Mouse (Mus musculus): Measurements from ENCODE around the gene Acsf2. TPM values are rescaled to one million over a fixed set of nuclear protein-coding genes. Genes with fewer than 3 reads are reported as not detected.

Acsf2 gene
- polyA plus RNA-seq, 1 experiment from 2014 or later, result 4.2 TPM

- Histone ChIP-seq H3K4me1 (replicated peaks) (peaks cover 23% of the 10 kb centered on the region), H3K4me3 (replicated peaks) (no peak overlapping the region; the same call in 1 of the 2 replicates), H3K9me3 (no peaks in the 10 kb centered on the region), H3K9ac (no peak overlapping the region), H3K4me2 (replicated peaks) (peak overlapping the region; percentile 55), H3K27ac (no peak overlapping the region), H3K36me3 (no peaks in the 10 kb centered on the region), H3K27me3 (replicated peaks) (peaks cover 8% of the 10 kb centered on the region; the same call in 1 of the 2 replicates)
- whole genome bisulfite sequencing, result 63% methylated on average over 5 of the region's 5 CpGs
- peak; percentile 27; the same call in 1 of the 2 replicates for ATAC-seq
These were observed 37.9 kb downstream of the Acsf2 start for GRCm38 (mm10) chr11:94563821-94564220.

- Histone ChIP-seq H3K4me1 (replicated peaks) (peaks cover 23% of the 10 kb centered on the region), H3K27me3 (replicated peaks) (peaks cover 8% of the 10 kb centered on the region; the same call in 1 of the 2 replicates), H3K27ac (no peak overlapping the region), H3K9me3 (no peaks in the 10 kb centered on the region), H3K4me3 (replicated peaks) (no peak overlapping the region), H3K4me2 (replicated peaks) (no peak overlapping the region), H3K9ac (no peak overlapping the region), H3K36me3 (no peaks in the 10 kb centered on the region)
- 91% methylated on average over 5 of the region's 5 CpGs for WGBS
- no peak for ATAC-seq
These were observed 38.3 kb downstream of the Acsf2 start for GRCm38 (mm10) chr11:94563383-94563782.

GRCm38 (mm10) chr11:94558226-94558625 lies 43.4 kb downstream of the Acsf2 start:
- WGBS, result 60% methylated on average over 3 of the region's 3 CpGs
- 0 out of 2 replicates have a peak, but pooled peaks cover 2% of the 10 kb centered on the region for H3K4me1 ChIP-seq (replicated peaks)
- no peaks in the 10 kb centered on the region for H3K36me3 ChIP-seq
- no peaks in the 10 kb centered on the region for H3K27me3 ChIP-seq (replicated peaks)
- no peak overlapping the region for H3K4me3 ChIP-seq (replicated peaks)
- no peak overlapping the region for H3K27ac ChIP-seq
- H3K9ac ChIP-seq, result no peak overlapping the region
- H3K9me3 ChIP-seq, result no peaks in the 10 kb centered on the region
- no peak overlapping the region for H3K4me2 ChIP-seq (replicated peaks)
- ATAC-seq, result no peak

- Histone ChIP-seq H3K36me3 (no peaks in the 10 kb centered on the region), H3K27me3 (replicated peaks) (no peaks in the 10 kb centered on the region), H3K4me3 (replicated peaks) (no peak overlapping the region), H3K4me1 (replicated peaks) (peaks cover 13% of the 10 kb centered on the region), H3K27ac (no peak overlapping the region), H3K9me3 (no peaks in the 10 kb centered on the region), H3K9ac (no peak overlapping the region), H3K4me2 (replicated peaks) (no peak overlapping the region)
- ATAC-seq, result no peak
- WGBS, result 76% methylated on average over 5 of the region's 5 CpGs
These were observed 51.3 kb downstream of the Acsf2 start for GRCm38 (mm10) chr11:94550442-94550744.

GRCm38 (mm10) chr11:94549691-94550441 lies 51.8 kb downstream of the Acsf2 start:
- Histone ChIP-seq H3K27ac (no peak overlapping the region), H3K4me2 (replicated peaks) (peak overlapping the region; percentile 93; the same call in 1 of the 2 replicates), H3K4me1 (replicated peaks) (peaks cover 13% of the 10 kb centered on the region), H3K9ac (no peak overlapping the region), H3K36me3 (no peaks in the 10 kb centered on the region), H3K27me3 (replicated peaks) (no peaks in the 10 kb centered on the region), H3K4me3 (replicated peaks) (no peak overlapping the region), H3K9me3 (no peaks in the 10 kb centered on the region)
- 55% methylated on average over 10 of the region's 10 CpGs for WGBS
- no peak for ATAC-seq

GRCm38 (mm10) chr11:94548888-94549690 lies 52.6 kb downstream of the Acsf2 start, which contains the start of gene Rsad1:
Gene Rsad1 (minus strand): TSS chr11:94549255.
- H3K4me3 ChIP-seq (replicated peaks), result peak within 1 kb of the TSS; percentile 60
- H3K27me3 ChIP-seq (replicated peaks), result no peaks in the 10 kb centered on the region
- H3K9ac ChIP-seq, result peak within 1 kb of the TSS; percentile 68
- H3K36me3 ChIP-seq, result no peaks in the 10 kb centered on the region
- H3K4me1 ChIP-seq (replicated peaks), result peaks cover 16% of the 10 kb centered on the region
- H3K9me3 ChIP-seq, result no peaks in the 10 kb centered on the region
- 4% methylated on average over 49 of the region's 49 CpGs for WGBS
- ATAC-seq, result peak; percentile 87
- peak within 1 kb of the TSS; percentile 93 for H3K4me2 ChIP-seq (replicated peaks)
- peak within 1 kb of the TSS; percentile 81 for H3K27ac ChIP-seq

GRCm38 (mm10) chr11:94548041-94548784 lies 53.5 kb downstream of the Acsf2 start:
- H3K4me2 ChIP-seq (replicated peaks), result peak overlapping the region; percentile 93
- no peaks in the 10 kb centered on the region for H3K36me3 ChIP-seq
- H3K4me3 ChIP-seq (replicated peaks), result peak overlapping the region; percentile 60
- ATAC-seq, result peak; percentile 43
- H3K4me1 ChIP-seq (replicated peaks), result peaks cover 16% of the 10 kb centered on the region
- H3K9ac ChIP-seq, result peak overlapping the region; percentile 68
- WGBS, result 12% methylated on average over 24 of the region's 24 CpGs
- peak overlapping the region; percentile 81; the same call in 1 of the 2 replicates for H3K27ac ChIP-seq
- H3K27me3 ChIP-seq (replicated peaks), result no peaks in the 10 kb centered on the region
- H3K9me3 ChIP-seq, result no peaks in the 10 kb centered on the region

GRCm38 (mm10) chr11:94547271-94547670 lies 54.4 kb downstream of the Acsf2 start:
- Histone ChIP-seq H3K4me3 (replicated peaks) (no peak overlapping the region), H3K27ac (no peak overlapping the region), H3K9me3 (no peaks in the 10 kb centered on the region), H3K27me3 (replicated peaks) (no peaks in the 10 kb centered on the region), H3K9ac (no peak overlapping the region), H3K36me3 (no peaks in the 10 kb centered on the region), H3K4me1 (replicated peaks) (peaks cover 16% of the 10 kb centered on the region), H3K4me2 (replicated peaks) (no peak overlapping the region)
- no peak for ATAC-seq
- WGBS, result 93% methylated on average over 6 of the region's 6 CpGs

GRCm38 (mm10) chr11:94546381-94546780 lies 55.3 kb downstream of the Acsf2 start:
- 89% methylated on average over 5 of the region's 5 CpGs for WGBS
- no peak for ATAC-seq
- H3K27me3 ChIP-seq (replicated peaks), result no peaks in the 10 kb centered on the region
- no peak overlapping the region for H3K9ac ChIP-seq
- no peaks in the 10 kb centered on the region for H3K36me3 ChIP-seq
- H3K9me3 ChIP-seq, result no peaks in the 10 kb centered on the region
- H3K27ac ChIP-seq, result no peak overlapping the region
- no peak overlapping the region for H3K4me2 ChIP-seq (replicated peaks)
- H3K4me3 ChIP-seq (replicated peaks), result no peak overlapping the region
- peaks cover 16% of the 10 kb centered on the region for H3K4me1 ChIP-seq (replicated peaks)

GRCm38 (mm10) chr11:94544422-94544821 lies 57.2 kb downstream of the Acsf2 start:
- no peak overlapping the region for H3K9ac ChIP-seq
- no peaks in the 10 kb centered on the region for H3K9me3 ChIP-seq
- H3K4me1 ChIP-seq (replicated peaks), result peaks cover 11% of the 10 kb centered on the region
- H3K27ac ChIP-seq, result no peak overlapping the region
- H3K27me3 ChIP-seq (replicated peaks), result no peaks in the 10 kb centered on the region
- no peak for ATAC-seq
- no peaks in the 10 kb centered on the region for H3K36me3 ChIP-seq
- 60% methylated on average over 18 of the region's 18 CpGs for WGBS
- H3K4me2 ChIP-seq (replicated peaks), result peak overlapping the region; percentile 14; the same call in 1 of the 2 replicates
- H3K4me3 ChIP-seq (replicated peaks), result no peak overlapping the region

GRCm38 (mm10) chr11:94543932-94544331 lies 57.7 kb downstream of the Acsf2 start:
- no peaks in the 10 kb centered on the region for H3K27me3 ChIP-seq (replicated peaks)
- no peaks in the 10 kb centered on the region for H3K36me3 ChIP-seq
- no peak for ATAC-seq
- 29% methylated on average over 9 of the region's 9 CpGs for WGBS
- H3K27ac ChIP-seq, result no peak overlapping the region
- H3K9me3 ChIP-seq, result no peaks in the 10 kb centered on the region
- H3K9ac ChIP-seq, result no peak overlapping the region
- H3K4me3 ChIP-seq (replicated peaks), result no peak overlapping the region
- peak overlapping the region; percentile 14; the same call in 1 of the 2 replicates for H3K4me2 ChIP-seq (replicated peaks)
- peaks cover 9% of the 10 kb centered on the region for H3K4me1 ChIP-seq (replicated peaks)

GRCm38 (mm10) chr11:94543344-94543743 lies 58.3 kb downstream of the Acsf2 start:
- no peak for ATAC-seq
- H3K4me1 ChIP-seq (replicated peaks), result peaks cover 7% of the 10 kb centered on the region
- H3K27me3 ChIP-seq (replicated peaks), result no peaks in the 10 kb centered on the region
- H3K27ac ChIP-seq, result no peak overlapping the region
- no peak overlapping the region for H3K4me3 ChIP-seq (replicated peaks)
- H3K4me2 ChIP-seq (replicated peaks), result no peak overlapping the region
- H3K36me3 ChIP-seq, result no peaks in the 10 kb centered on the region
- H3K9me3 ChIP-seq, result no peaks in the 10 kb centered on the region
- no peak overlapping the region for H3K9ac ChIP-seq
- 86% methylated on average over 12 of the region's 12 CpGs for WGBS

Measured in intestine, embryonic 15.5 days (tissue).